Mouse (Mus musculus) liver (tissue): ENCODE measurements around the gene Prkce.

Source experiments
- DNase-seq: peaks from one replicate; pipeline ENCODE4 v3.0.0-alpha.2; 2020; ENCODE audit warnings: mixed read lengths

Gene Prkce

GRCm38 (mm10) chr17:86531231-86531630, 363.6 kb downstream of the Prkce start:
- no peak for DNase-seq

GRCm38 (mm10) chr17:86532783-86533548, 365.4 kb downstream of the Prkce start:
- DNase-seq: no peak

GRCm38 (mm10) chr17:86533549-86533851, 365.9 kb downstream of the Prkce start:
- DNase-seq: no peak

- no peak for DNase-seq
Observed at GRCm38 (mm10) chr17:86535096-86535495, 367.5 kb downstream of the Prkce start.

- DNase-seq: peak; percentile 64
Observed at GRCm38 (mm10) chr17:86535827-86536656, 368.5 kb downstream of the Prkce start.

GRCm38 (mm10) chr17:86539881-86540430, 372.4 kb downstream of the Prkce start:
- DNase-seq: no peak

- no peak for DNase-seq
Observed at GRCm38 (mm10) chr17:86546529-86546928, 378.9 kb downstream of the Prkce start.

- no peak for DNase-seq
Observed at GRCm38 (mm10) chr17:86549128-86549527, 381.5 kb downstream of the Prkce start.

GRCm38 (mm10) chr17:86551561-86551960, 384.0 kb downstream of the Prkce start:
- no peak for DNase-seq

GRCm38 (mm10) chr17:86551995-86552394, 384.4 kb downstream of the Prkce start:
- DNase-seq: no peak

GRCm38 (mm10) chr17:86559206-86559891, 391.8 kb downstream of the Prkce start:
- no peak for DNase-seq

GRCm38 (mm10) chr17:86560499-86560898, 392.9 kb downstream of the Prkce start:
- DNase-seq: no peak

GRCm38 (mm10) chr17:86570491-86570890, 402.9 kb downstream of the Prkce start:
- no peak for DNase-seq

GRCm38 (mm10) chr17:86571266-86571665, 403.7 kb downstream of the Prkce start:
- no peak for DNase-seq

GRCm38 (mm10) chr17:86572136-86572535, 404.6 kb downstream of the Prkce start:
- no peak for DNase-seq

- DNase-seq: no peak
Observed at GRCm38 (mm10) chr17:86572576-86572975, 405.0 kb downstream of the Prkce start.

- DNase-seq: no peak
Observed at GRCm38 (mm10) chr17:86573596-86574248, 406.1 kb downstream of the Prkce start.

GRCm38 (mm10) chr17:86580724-86581123, 413.1 kb downstream of the Prkce start:
- DNase-seq: no peak

GRCm38 (mm10) chr17:86582341-86582740, 414.8 kb downstream of the Prkce start:
- DNase-seq: no peak

GRCm38 (mm10) chr17:86586441-86586840, 418.9 kb downstream of the Prkce start:
- DNase-seq: no peak

GRCm38 (mm10) chr17:86588704-86589449, 421.3 kb downstream of the Prkce start:
- no peak for DNase-seq

GRCm38 (mm10) chr17:86589681-86590080, 422.1 kb downstream of the Prkce start:
- DNase-seq: no peak
